Mouse (Mus musculus): Measurements from ENCODE around the gene Gjb3. TPM values are rescaled to one million over a fixed set of nuclear protein-coding genes. Genes with fewer than 3 reads are reported as not detected.

Gene Gjb3
- 0.08 and 0.13 TPM in 2 replicates for polyA plus RNA-seq (2012; rRNA removed)

GRCm38 (mm10) chr4:127330181-127331100 is at the start of gene Gjb3:
Gene Gjb3 (minus strand): TSS chr4:127330844.
- no peak for DNase-seq (ENCODE audit: low read depth in 1 of 2, low spot score in 2 of 2)
- no peak for TF ChIP-seq POLR2A (IDR thresholded peaks at IDR 0.05; ENCODE audit: low read depth, low read length)
- TF ChIP-seq CTCF (IDR thresholded peaks at IDR 0.05; ENCODE audit: extremely low read depth, insufficient read depth, insufficient read length, insufficient replicate concordance): no peak
- Histone ChIP-seq H3K27me3 (ENCODE audit: control insufficient read depth, insufficient read depth, low read length) (no peaks in the 10 kb centered on the region), H3K27ac (ENCODE audit: insufficient read depth, low read length) (no peak within 1 kb of the TSS), H3K4me3 (ENCODE audit: extremely low read depth, insufficient read depth, insufficient read length) (no peak within 1 kb of the TSS), H3K4me1 (ENCODE audit: control insufficient read depth, insufficient read depth, insufficient read length) (no peaks in the 10 kb centered on the region), H3K36me3 (ENCODE audit: control insufficient read depth, insufficient read depth, low read length) (no peaks in the 10 kb centered on the region)
- 4% methylated on average over 49 of the region's 49 CpGs for WGBS

- Histone ChIP-seq H3K4me3 (ENCODE audit: extremely low read depth, insufficient read depth, insufficient read length) (no peak overlapping the region), H3K4me1 (ENCODE audit: control insufficient read depth, insufficient read depth, insufficient read length) (no peaks in the 10 kb centered on the region), H3K27ac (ENCODE audit: insufficient read depth, low read length) (no peak overlapping the region), H3K27me3 (ENCODE audit: control insufficient read depth, insufficient read depth, low read length) (no peaks in the 10 kb centered on the region), H3K36me3 (ENCODE audit: control insufficient read depth, insufficient read depth, low read length) (no peaks in the 10 kb centered on the region)
- no peak for TF ChIP-seq POLR2A (IDR thresholded peaks at IDR 0.05; ENCODE audit: low read depth, low read length)
- peak; percentile 21; the same call in 1 of the 2 replicates for TF ChIP-seq CTCF (IDR thresholded peaks at IDR 0.05; ENCODE audit: extremely low read depth, insufficient read depth, insufficient read length, insufficient replicate concordance)
- DNase-seq (ENCODE audit: low read depth in 1 of 2, low spot score in 2 of 2): no peak
- WGBS: 31% methylated on average over 4 of the region's 4 CpGs
These were observed 46.7 kb upstream of the Gjb3 start for GRCm38 (mm10) chr4:127377344-127377743.

- Histone ChIP-seq H3K27ac (ENCODE audit: insufficient read depth, low read length) (no peak overlapping the region), H3K4me3 (ENCODE audit: extremely low read depth, insufficient read depth, insufficient read length) (no peak overlapping the region), H3K36me3 (ENCODE audit: control insufficient read depth, insufficient read depth, low read length) (no peaks in the 10 kb centered on the region), H3K27me3 (ENCODE audit: control insufficient read depth, insufficient read depth, low read length) (no peaks in the 10 kb centered on the region), H3K4me1 (ENCODE audit: control insufficient read depth, insufficient read depth, insufficient read length) (no peaks in the 10 kb centered on the region)
- TF ChIP-seq CTCF (IDR thresholded peaks at IDR 0.05; ENCODE audit: extremely low read depth, insufficient read depth, insufficient read length, insufficient replicate concordance) (no peak), POLR2A (IDR thresholded peaks at IDR 0.05; ENCODE audit: low read depth, low read length) (no peak)
- DNase-seq (ENCODE audit: low read depth in 1 of 2, low spot score in 2 of 2): no peak
- WGBS: 87% methylated on average over 17 of the region's 17 CpGs
These were observed 45.0 kb upstream of the Gjb3 start for GRCm38 (mm10) chr4:127375541-127376177.

GRCm38 (mm10) chr4:127374645-127375044 is 44.0 kb upstream of the Gjb3 start:
- TF ChIP-seq CTCF (IDR thresholded peaks at IDR 0.05; ENCODE audit: extremely low read depth, insufficient read depth, insufficient read length, insufficient replicate concordance): no peak
- TF ChIP-seq POLR2A (IDR thresholded peaks at IDR 0.05; ENCODE audit: low read depth, low read length): no peak
- H3K27ac ChIP-seq (ENCODE audit: insufficient read depth, low read length): no peak overlapping the region
- no peak overlapping the region for H3K4me3 ChIP-seq (ENCODE audit: extremely low read depth, insufficient read depth, insufficient read length)
- DNase-seq (ENCODE audit: low read depth in 1 of 2, low spot score in 2 of 2): no peak
- 83% methylated on average over 4 of the region's 4 CpGs for WGBS
- no peaks in the 10 kb centered on the region for H3K27me3 ChIP-seq (ENCODE audit: control insufficient read depth, insufficient read depth, low read length)
- no peaks in the 10 kb centered on the region for H3K36me3 ChIP-seq (ENCODE audit: control insufficient read depth, insufficient read depth, low read length)
- H3K4me1 ChIP-seq (ENCODE audit: control insufficient read depth, insufficient read depth, insufficient read length): no peaks in the 10 kb centered on the region

GRCm38 (mm10) chr4:127373491-127373890 is 42.8 kb upstream of the Gjb3 start:
- Histone ChIP-seq H3K4me1 (ENCODE audit: control insufficient read depth, insufficient read depth, insufficient read length) (no peaks in the 10 kb centered on the region), H3K27ac (ENCODE audit: insufficient read depth, low read length) (no peak overlapping the region), H3K4me3 (ENCODE audit: extremely low read depth, insufficient read depth, insufficient read length) (no peak overlapping the region), H3K36me3 (ENCODE audit: control insufficient read depth, insufficient read depth, low read length) (no peaks in the 10 kb centered on the region), H3K27me3 (ENCODE audit: control insufficient read depth, insufficient read depth, low read length) (no peaks in the 10 kb centered on the region)
- WGBS: 73% methylated on average over 8 of the region's 8 CpGs
- DNase-seq (ENCODE audit: low read depth in 1 of 2, low spot score in 2 of 2): no peak
- TF ChIP-seq POLR2A (IDR thresholded peaks at IDR 0.05; ENCODE audit: low read depth, low read length) (no peak), CTCF (IDR thresholded peaks at IDR 0.05; ENCODE audit: extremely low read depth, insufficient read depth, insufficient read length, insufficient replicate concordance) (no peak)

GRCm38 (mm10) chr4:127371546-127371945 is 40.9 kb upstream of the Gjb3 start:
- Histone ChIP-seq H3K36me3 (ENCODE audit: control insufficient read depth, insufficient read depth, low read length) (no peaks in the 10 kb centered on the region), H3K27ac (ENCODE audit: insufficient read depth, low read length) (no peak overlapping the region), H3K4me3 (ENCODE audit: extremely low read depth, insufficient read depth, insufficient read length) (no peak overlapping the region), H3K27me3 (ENCODE audit: control insufficient read depth, insufficient read depth, low read length) (no peaks in the 10 kb centered on the region), H3K4me1 (ENCODE audit: control insufficient read depth, insufficient read depth, insufficient read length) (no peaks in the 10 kb centered on the region)
- WGBS: 80% methylated on average over 5 of the region's 5 CpGs
- DNase-seq (ENCODE audit: low read depth in 1 of 2, low spot score in 2 of 2): no peak
- no peak for TF ChIP-seq CTCF (IDR thresholded peaks at IDR 0.05; ENCODE audit: extremely low read depth, insufficient read depth, insufficient read length, insufficient replicate concordance)
- no peak for TF ChIP-seq POLR2A (IDR thresholded peaks at IDR 0.05; ENCODE audit: low read depth, low read length)

All from spleen, adult 2 months (tissue).